Mouse (Mus musculus) neutrophil, adult 5-6 weeks (primary cell): ENCODE data around the gene Msln. TPM values are rescaled to one million over a fixed set of nuclear protein-coding genes. Genes with fewer than 3 reads are reported as not detected.
"Not testable (repeated sequence)": the region's sequence is repeated elsewhere in the genome, so short reads cannot be mapped to it uniquely, and the experiment has no call there.

Experiments
- ATAC-seq: fragments of 151-379, 151-347 bp; 2 replicates; pipeline ENCODE4 v1.8.0; 2017; ENCODE audit warnings: mild to moderate bottlenecking, moderate TSS enrichment; ENCODE audit not compliant: insufficient number of reproducible peaks, poor library complexity, low FRiP score, severe bottlenecking; ENCODE audit errors: extremely low read depth
- total RNA-seq: library from RNA; stranded (forward); fragments of 200-1000 nt; gene quantifications from 2 replicates; pipeline ENCODE4 v1.2.3, GENCODE M21; 2017

The Msln gene
- total RNA-seq, 1 experiment from 2014 or later: 1.6 TPM

DNA sequence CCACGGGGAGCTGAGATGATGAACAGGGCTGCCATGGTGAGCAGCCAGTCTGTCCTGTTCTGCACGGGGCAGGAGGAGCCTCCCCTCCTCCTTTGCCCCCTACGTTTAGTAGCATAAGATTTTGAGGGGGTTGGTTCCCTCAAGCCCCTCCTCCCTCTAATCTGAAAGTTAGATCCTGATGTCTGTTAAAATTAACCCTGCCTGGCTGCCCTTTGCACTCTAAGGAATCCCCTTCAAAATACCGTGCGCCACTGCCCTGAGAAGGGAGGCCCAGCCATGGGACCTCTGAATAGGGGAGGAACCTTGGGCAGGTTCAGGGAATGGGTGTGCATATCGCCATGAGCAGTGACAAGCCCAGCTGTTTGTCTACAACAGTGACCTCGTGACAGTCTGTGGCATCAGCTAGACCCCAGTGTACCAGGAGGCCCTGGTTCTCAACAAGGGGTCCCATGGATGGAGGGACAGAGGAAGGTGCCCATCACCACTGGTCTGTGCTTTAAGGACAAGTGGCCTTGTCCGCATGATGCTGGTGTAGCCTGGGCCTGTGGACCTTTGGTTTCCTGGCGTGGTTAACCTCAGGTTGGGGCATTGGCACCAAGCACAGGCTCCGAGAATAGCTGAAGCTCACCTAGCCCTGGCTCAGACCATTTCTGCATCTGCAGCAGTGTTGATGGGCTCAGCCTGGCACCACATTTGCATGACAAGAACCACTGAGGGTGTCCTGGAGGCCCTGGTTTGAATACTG, 21.3 kb upstream of the Msln start:
- no peak for ATAC-seq

DNA sequence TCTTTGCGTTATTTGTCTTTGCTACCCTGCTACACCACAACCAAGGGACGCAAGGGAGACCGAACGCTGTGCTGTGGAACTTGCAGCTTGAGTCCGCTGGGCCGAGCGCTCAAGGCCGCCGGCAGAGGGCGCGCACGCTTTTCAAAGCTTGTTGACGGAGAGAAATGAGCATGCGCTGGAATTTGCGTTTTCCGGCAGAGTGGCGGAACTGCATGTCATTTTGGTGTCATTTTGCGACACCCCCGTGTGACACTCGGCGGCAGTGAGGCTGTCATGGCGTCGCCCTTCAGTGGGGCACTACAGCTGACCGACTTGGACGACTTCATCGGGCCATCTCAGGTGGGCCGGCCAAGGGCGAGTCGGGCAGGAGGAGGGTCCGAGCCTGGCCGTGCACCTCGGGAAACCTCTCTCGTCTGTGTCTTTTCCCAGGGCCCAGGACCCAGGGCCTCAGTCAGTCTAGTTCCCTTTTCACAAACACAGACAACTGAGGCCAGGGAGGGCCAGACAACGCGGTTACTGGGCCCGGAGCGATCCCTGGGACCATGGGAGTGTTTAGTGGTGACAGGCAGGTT, 19.5 kb upstream of the Msln start, which contains the start of gene Narfl:
TSS of gene Narfl (plus strand) at position 228 of the 572 bp plus-strand sequence.
- ATAC-seq: peak; percentile 97

DNA sequence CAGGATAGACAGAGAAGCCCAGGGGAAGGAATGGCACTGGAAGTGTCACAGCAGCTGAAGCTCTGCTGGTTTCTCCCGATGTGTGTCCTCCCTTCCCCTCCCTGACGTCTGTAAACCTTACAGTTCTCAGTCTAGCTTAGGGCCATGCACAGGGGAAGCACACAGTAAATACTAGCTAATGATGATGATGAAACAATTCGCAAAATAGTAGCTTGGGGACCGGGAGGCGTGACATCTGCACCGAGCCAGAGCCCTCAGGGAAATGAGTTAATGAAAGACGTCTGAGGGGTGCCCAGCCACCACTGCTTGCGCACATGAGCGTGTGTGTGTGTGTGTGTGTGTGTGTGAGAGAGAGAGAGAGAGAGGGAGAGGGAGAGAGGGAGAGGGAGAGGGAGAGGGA, 15.2 kb upstream of the Msln start:
- ATAC-seq: no peak

DNA sequence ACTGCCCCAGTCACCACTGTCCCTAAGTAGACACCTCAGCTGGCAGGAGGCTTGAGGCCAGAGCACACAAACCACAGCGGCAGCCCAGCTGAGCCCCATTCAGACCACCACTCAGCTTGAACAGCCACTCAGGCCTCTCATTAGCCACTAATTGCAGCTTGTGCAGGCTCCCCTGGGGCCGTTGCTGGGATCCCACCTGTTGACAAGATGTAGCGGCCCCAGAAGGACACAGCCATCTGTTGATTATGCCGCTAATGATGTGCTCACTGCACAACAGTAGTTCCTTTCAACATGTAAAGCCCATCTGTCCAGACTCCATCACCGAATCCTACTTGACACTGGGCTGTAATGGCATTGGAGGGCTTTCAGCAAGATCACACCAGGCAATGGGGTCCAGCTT, 11.7 kb upstream of the Msln start:
- ATAC-seq: no peak

DNA sequence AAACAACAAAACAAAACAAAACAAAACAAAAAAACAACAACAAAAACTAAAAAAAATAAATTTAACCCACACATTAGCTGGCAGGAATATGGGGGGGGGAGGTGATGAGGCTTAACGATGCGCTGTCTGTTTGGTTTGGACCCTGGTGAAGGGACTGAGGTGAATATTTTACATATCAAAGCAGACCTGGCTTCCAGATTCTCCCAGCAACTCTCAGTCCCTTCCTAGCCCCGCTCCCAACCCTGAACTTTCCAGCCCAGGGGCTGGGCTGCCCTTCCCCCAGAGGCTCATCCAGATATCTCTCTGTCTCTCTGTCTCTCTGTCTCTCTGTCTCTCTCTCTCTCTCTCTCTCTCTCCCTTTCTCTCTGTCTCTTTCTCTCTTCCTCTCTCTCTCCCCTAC, 8.4 kb upstream of the Msln start:
- ATAC-seq: no peak

DNA sequence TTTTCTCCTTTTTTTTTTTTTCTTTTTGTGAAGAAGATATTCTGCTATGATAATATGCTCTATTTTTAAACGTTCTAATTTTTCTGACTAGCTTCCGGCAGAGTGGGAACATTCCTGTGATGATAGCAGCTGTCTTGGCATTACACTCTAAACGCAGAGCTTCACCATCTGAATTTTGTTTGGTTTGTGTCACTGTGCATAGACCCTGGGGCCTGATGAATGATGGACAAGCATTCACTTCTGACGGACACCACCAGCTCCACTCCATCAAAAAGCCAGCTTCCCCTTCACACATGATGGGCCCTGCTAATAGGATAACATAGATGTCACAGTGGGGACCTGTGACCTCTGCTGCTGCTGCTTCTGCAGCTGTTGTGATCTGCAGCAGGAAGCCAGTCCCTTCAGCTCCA, 7.4 kb upstream of the Msln start:
- no peak for ATAC-seq

DNA sequence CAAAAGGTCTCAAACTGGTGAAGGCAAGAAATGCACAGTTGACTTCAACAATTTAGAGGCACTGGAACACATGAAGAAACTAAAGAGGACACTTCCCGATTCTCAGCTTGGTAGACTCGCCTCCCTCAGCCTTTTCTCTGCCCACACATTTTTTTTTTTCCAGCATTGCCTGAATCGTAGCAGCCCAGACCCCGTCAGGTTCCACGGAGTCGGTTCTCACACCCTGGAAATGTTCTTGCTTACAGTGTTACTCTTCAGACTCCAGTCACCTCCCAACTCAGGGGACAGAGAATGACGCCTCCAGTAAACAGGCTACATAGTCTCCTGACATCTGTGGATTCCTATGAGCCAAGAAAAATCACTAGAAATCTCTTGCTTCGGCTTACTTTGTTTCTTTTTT, 6.0 kb upstream of the Msln start:
- ATAC-seq: no peak

DNA sequence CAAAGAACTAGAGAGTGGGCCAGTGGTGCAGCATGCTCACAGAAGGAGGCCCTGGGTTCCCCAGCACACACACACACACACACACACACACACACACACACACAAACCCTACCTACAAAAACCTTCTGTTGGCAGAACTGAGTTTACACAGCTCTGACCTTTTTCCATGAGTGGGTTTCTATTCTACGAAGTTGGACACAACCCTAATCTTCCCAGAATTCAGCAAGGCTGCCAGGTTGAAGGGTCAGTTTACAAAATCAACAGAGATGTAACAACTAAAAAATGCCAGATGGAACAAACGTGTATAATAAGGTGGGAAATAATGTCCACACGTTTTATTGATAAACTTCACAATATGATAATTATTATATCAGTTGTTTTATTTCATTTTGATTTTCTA, 3.5 kb upstream of the Msln start:
- ATAC-seq: no peak

DNA sequence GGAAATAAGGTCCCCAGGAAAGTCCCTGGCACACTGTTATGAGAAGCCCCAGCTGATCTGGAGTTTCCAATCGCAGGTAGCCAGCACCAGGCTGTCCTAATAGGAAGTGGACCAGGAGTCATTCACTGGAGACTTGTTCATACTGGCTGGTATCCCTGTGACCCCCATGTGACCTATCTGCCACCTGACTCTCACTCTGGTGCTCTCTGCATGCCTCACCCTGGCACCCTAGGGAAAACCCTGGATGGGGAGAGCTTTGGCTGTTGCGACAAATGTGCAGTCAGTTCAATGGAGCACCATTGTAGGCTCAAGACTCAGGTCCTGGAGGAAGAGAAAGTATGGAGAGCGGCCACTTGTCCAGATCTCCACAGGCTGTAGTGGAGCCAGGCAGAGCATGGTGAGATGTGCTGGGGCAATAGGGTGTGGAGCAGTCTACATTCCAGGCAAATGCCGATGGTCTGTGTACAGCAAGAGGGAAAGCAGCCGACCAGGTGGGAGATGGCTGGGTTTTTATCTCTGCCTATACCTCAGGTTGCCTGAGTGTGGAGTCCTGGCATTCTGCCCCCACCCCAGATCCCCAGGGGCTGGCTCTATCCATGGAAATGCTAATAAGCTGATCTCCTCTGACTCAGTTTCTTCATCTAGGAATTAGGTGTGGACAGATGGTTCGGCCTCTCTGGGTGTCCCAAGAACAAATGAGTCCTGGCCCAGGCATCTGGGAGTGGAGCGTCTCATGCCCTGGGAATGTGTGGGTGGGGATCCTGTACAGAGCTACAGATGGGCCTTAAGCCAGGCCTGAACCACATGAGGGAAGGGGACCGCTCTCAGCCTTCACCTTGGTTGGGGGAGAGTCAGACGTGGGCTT, 2.4 kb upstream of the Msln start:
- ATAC-seq: no peak

DNA sequence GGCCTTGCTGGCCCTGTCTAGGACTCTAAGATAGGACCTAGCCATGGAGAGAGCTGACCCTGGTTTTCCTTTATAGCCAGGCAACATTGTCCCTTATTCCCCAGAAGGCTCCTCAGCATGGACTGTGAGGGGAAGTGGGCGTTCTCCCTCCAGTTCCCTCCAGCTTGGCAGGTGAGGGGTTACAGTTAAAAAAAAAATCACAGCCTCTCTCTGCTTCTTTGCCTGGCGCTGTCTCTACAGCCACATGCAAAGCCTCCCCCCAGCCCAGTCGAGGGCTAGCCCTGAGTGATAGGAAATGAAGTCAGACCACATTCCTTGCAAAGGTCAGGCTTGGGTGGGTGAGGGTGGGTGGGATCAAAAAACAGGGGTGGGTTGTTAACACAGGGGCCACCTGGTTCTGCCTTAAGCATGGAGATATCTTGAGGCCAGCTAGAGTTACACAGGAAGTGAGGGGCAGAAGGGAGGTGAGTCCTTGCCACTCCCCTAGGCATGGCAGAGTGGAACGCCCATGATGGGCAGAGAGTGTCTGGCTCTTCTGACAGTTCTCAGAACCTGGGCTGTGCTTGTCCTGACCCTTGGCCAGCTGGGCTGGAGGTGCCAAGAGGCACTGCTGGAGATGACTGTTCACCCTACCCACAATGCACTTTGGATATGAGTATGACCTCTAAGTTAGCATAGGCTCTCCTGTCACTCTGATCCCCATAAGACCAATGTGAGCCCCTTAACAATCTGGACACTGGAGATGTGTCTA, 1.6 kb upstream of the Msln start:
- ATAC-seq: no peak

DNA sequence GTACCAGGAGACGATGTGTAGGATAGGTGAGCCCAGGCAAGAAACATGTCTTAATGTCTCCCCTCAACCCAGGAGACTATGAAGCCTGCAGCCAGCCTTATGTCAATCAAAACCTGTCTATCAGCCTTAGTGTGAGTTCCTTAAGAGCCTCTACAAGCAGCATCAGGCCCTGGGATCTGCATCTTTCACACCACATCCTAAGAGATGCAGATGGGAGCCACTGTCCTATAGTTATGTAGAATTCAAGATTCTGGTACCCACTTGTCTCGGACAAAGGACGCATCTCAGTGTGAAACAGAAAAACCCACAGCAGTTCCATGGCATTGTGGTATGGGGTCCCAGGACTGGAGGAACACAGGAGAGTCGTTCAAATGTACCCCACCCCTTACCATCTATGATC, 908 bp upstream of the Msln start:
- ATAC-seq: no peak

DNA sequence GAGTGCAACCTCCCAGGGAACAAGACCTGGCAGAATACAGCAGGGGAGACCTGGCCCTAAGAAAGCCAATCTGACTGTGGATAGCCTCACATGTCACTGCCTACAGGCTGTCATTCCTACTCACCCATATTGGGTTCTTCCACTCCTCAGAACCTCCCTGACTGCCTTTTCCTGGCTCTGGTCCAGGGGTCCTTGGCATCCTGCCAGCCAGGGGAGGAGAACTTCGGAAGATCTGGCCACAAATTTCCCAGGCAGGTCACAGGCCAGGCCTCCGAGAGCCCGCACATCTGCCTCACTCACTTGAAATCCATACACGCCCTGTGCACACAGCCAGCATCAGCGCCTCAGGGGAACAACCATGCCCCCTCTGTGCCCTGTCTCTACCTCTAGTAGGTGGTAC, 2.7 kb downstream of the Msln start:
- no peak for ATAC-seq

DNA sequence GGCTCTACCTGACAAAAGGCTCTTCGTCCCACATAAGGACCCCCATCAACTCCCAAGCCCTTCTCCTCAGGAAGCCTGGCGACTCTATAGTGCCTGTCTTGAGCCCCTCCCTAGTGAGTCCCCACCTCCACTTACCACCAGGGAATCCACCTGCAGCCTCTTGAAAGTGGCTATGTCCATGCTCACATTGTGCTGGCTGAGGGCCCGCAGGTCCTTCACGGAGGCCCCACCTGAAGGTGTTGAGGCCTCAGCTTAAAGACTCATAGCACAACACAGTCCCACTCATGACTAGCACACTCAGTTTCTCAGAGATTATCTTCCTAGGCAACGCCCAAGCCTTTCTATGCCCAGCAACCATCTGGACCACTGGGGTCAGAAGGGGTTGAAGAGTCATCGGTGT, 4.9 kb downstream of the Msln start:
- ATAC-seq: no peak

DNA sequence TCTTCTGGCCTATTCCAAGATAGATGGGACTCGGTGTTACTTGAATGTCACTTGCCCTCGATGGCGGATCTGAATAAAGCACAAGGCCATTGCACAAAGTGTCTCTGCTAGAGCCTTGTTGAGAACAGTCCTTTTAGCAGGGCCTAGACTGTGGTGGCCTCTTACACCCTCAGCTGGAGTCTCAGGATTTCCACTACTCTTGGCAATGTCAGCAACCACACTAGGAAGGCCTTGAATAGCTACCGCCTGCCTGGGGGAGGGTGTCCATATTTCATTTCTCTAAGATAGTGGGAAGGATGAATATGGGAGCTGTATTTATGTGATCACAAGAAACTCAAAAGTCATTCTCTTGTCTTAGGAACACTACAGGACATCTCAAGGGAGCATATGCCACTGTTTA, 5.9 kb downstream of the Msln start:
- ATAC-seq: no peak

DNA sequence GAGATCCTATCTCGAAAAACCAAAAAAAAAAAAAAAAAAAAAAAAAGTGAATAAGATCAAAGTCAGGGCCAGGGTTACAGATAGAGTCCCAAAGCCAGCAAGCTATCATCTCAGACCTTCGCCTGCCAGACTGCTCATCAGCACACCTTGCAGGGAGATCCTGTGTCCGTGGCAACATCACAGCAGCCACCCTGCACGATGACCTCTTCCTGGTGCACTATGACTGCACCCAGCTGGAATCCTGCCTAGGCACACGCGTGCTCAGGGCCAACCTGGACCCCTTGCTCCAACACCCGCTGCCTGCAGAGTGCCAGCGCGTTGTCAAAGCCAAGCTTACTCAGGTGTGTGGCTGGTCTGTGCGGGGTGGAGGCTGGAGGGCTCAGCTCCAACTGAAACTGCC, 9.9 kb downstream of the Msln start:
- ATAC-seq: no peak

DNA sequence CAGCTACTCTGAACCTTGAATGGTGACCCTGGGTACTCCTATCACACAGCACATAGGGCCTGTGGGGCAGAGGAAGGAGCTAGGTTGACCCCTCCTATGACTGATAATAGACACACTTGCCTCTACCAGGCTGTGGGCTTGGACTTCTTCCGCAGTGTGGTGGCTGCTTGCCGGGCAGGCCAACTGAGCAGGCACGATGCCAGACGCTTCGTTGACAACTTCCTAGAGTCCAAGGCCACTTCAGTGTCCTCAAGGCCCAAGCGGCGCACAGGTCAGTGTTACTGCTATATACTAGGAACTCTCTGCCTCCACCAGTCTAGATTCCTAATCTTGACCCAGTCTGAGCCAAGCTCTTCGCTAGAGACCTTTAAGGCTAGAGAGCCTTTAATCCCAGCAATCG, 10.3 kb downstream of the Msln start:
- ATAC-seq: no peak

DNA sequence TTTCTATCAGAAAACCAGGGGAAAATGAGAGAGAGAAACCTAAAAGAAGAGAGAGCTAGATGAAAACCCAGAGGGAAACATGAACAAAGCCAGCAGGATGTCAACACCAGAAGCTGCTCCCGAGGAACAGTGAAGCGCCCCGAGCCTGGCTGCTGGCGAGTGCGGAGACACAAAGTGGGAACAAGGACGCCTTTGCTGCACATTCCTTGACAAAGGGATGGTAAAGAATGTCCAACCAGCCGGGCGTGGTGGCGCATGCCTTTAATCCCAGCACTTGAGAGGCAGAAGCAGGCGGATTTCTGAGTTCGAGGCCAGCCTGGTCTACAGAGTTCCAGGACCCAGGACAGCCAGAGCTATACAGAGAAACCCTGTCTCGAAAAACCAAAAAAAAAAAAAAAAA, 12.7 kb downstream of the Msln start:
- not testable (repeated sequence) for ATAC-seq

DNA sequence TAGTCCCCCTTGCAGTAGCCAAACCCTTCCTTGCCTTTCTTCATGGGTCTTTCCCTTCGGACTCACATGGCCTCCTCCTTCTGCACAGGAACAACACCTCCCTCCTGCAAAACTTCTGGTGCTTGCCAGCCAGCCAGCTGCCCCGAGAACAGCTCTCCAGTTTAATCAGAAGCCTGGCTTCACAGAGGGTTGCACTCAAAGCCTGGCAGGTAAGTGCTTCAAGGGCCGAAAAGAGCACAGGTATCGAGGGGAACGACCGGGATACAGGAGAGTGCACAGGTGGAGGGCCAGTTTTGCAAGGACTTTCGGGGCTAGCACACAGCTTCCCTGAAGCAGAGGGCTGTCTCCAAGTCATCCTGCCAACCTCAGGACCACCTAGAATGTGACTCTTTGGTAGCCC, 15.3 kb downstream of the Msln start:
- no peak for ATAC-seq

DNA sequence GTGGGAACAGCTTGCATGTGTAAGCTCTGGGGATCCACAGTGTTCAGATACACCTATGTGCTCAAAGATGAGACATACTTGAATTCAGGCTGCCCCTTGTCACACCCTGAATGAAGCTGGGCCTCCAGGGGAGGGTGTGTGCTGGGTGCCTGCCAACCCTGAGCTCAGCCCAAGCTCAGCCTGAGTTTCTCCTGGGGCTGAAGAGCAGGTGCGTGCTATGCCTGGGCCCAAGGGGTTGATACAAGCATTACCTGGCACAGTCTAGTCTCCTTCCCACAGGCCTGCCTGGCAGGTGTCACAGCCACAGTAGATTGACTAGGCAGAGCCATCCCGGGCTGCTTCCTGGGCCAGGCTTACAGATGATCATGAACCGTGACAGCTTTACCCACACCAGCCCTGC, 18.4 kb downstream of the Msln start, which contains the start of gene Mslnl:
TSS of gene Mslnl (plus strand) at position 298 of the 400 bp plus-strand sequence.
- ATAC-seq: no peak
